17 mouse cellular contexts compared by ENCODE assay signal in the genomic region with DNA sequence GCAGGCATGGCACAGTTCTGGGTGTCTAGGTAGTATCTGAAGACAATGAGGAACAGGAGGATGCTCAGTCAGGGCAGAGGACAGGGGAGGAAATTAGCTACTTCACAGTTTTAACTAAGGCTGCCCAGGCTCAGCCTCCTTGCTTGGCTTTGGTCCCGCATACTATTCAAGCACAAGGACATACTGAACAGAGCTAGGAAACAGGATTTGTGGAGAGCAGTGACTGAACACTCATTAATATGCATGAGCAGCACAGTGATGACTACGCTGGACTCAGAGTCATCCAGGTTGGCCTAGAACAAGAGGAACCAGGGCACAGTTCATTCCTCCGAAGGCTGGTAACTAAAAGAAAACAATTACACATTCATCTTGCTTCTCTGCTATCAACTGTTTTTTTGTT.
A peak's percentile ranks its signal among the peaks of the same experiment; 100 is the strongest.
DNase-seq lines count a peak whose midpoint lies in the region; ATAC-seq and TF ChIP-seq lines count a peak whose summit lies in the region.
"Had no signal": no experiment of that assay in that cellular context is flagged by ENCODE, and none has a peak within 500 bp of the region (broad histone marks: within the 10 kb centered on the region; RNA-seq: fewer than 3 reads in every experiment).

No protein-coding gene starts in this region.

- H3K27me3 ChIP-seq in hindbrain, embryonic 13.5 days, result no peaks in the 10 kb centered on the region
- no peaks in the 10 kb centered on the region for H3K27me3 ChIP-seq in hindbrain, embryonic 12.5 days
- no peaks in the 10 kb centered on the region for H3K27me3 ChIP-seq in midbrain, embryonic 12.5 days
- H3K27me3 ChIP-seq in midbrain, embryonic 11.5 days (ENCODE audit: control insufficient read depth, insufficient read depth, low read length), result no peaks in the 10 kb centered on the region
- H3K27me3 ChIP-seq in hindbrain, postnatal 0 days (ENCODE audit: insufficient read depth, low read length), result no peaks in the 10 kb centered on the region
- H3K27me3 ChIP-seq in midbrain, postnatal 0 days (ENCODE audit: insufficient read depth, low read length), result no peaks in the 10 kb centered on the region
- H3K27me3 ChIP-seq: limb, embryonic 12.5 days; liver, embryonic 12.5 days; lung, embryonic 15.5 days; stomach, embryonic 15.5 days had no signal

- no peaks in the 10 kb centered on the region for H3K4me1 ChIP-seq in hindbrain, embryonic 13.5 days (replicated peaks)
- no peaks in the 10 kb centered on the region for H3K4me1 ChIP-seq in hindbrain, embryonic 12.5 days
- peaks cover 2% of the 10 kb centered on the region; the same call in 1 of the 2 replicates for H3K4me1 ChIP-seq in midbrain, embryonic 12.5 days
- no peaks in the 10 kb centered on the region for H3K4me1 ChIP-seq in midbrain, embryonic 11.5 days (ENCODE audit: control insufficient read depth, insufficient read depth, low read length)
- no peaks in the 10 kb centered on the region for H3K4me1 ChIP-seq in hindbrain, postnatal 0 days (ENCODE audit: insufficient read depth, low read length)
- H3K4me1 ChIP-seq in midbrain, postnatal 0 days (ENCODE audit: insufficient read depth, low read length), result no peaks in the 10 kb centered on the region
- H3K4me1 ChIP-seq: limb, embryonic 12.5 days; liver, embryonic 12.5 days; lung, embryonic 15.5 days; stomach, embryonic 15.5 days had no signal

- no peak for TF ChIP-seq CTCF in hindbrain, postnatal 0 days (IDR thresholded peaks at IDR 0.05; ENCODE audit: low read depth)
- no peak for TF ChIP-seq CTCF in midbrain, postnatal 0 days (IDR thresholded peaks at IDR 0.05)

- no peak overlapping the region for H3K27ac ChIP-seq in hindbrain, embryonic 13.5 days
- no peak overlapping the region for H3K27ac ChIP-seq in hindbrain, embryonic 12.5 days
- no peak overlapping the region for H3K27ac ChIP-seq in midbrain, embryonic 12.5 days (replicated peaks)
- no peak overlapping the region for H3K27ac ChIP-seq in midbrain, embryonic 11.5 days (ENCODE audit: low read depth, low read length)
- no peak overlapping the region for H3K27ac ChIP-seq in hindbrain, postnatal 0 days
- no peak overlapping the region for H3K27ac ChIP-seq in midbrain, postnatal 0 days (ENCODE audit: low read depth, low read length)
- H3K27ac ChIP-seq: limb, embryonic 12.5 days; liver, embryonic 12.5 days; lung, embryonic 15.5 days; macrophage; stomach, embryonic 15.5 days had no signal

- H3K9ac ChIP-seq in hindbrain, embryonic 13.5 days, result no peak overlapping the region
- H3K9ac ChIP-seq in hindbrain, embryonic 12.5 days, result no peak overlapping the region
- H3K9ac ChIP-seq in midbrain, embryonic 12.5 days (replicated peaks), result no peak overlapping the region
- no peak overlapping the region for H3K9ac ChIP-seq in midbrain, embryonic 11.5 days (ENCODE audit: low read length)
- no peak overlapping the region for H3K9ac ChIP-seq in hindbrain, postnatal 0 days (replicated peaks; ENCODE audit: low read length)
- no peak overlapping the region for H3K9ac ChIP-seq in midbrain, postnatal 0 days (replicated peaks; ENCODE audit: low read length, poor library complexity, severe bottlenecking)
- H3K9ac ChIP-seq: limb, embryonic 12.5 days; liver, embryonic 12.5 days; lung, embryonic 15.5 days; stomach, embryonic 15.5 days had no signal

- no peak overlapping the region for H3K4me2 ChIP-seq in hindbrain, embryonic 13.5 days
- H3K4me2 ChIP-seq in hindbrain, embryonic 12.5 days (replicated peaks), result no peak overlapping the region
- no peak overlapping the region for H3K4me2 ChIP-seq in midbrain, embryonic 12.5 days (replicated peaks)
- no peak overlapping the region for H3K4me2 ChIP-seq in midbrain, embryonic 11.5 days
- H3K4me2 ChIP-seq in hindbrain, postnatal 0 days (ENCODE audit: low read depth, low read length), result no peak overlapping the region
- H3K4me2 ChIP-seq in midbrain, postnatal 0 days (ENCODE audit: low read depth, low read length, poor library complexity, severe bottlenecking), result no peak overlapping the region
- H3K4me2 ChIP-seq: limb, embryonic 12.5 days; liver, embryonic 12.5 days; lung, embryonic 15.5 days; stomach, embryonic 15.5 days had no signal

- 64% methylated on average over 3 of the region's 3 CpGs for WGBS in hindbrain, embryonic 13.5 days
- WGBS in hindbrain, embryonic 12.5 days, result 82% methylated on average over 3 of the region's 3 CpGs
- 65% methylated on average over 3 of the region's 3 CpGs for WGBS in midbrain, embryonic 12.5 days
- WGBS in midbrain, embryonic 11.5 days, result 66% methylated on average over 3 of the region's 3 CpGs
- WGBS in hindbrain, postnatal 0 days, result 39% methylated on average over 3 of the region's 3 CpGs
- 37% methylated on average over 3 of the region's 3 CpGs for WGBS in midbrain, postnatal 0 days

- no peak overlapping the region for H3K4me3 ChIP-seq in hindbrain, embryonic 13.5 days
- H3K4me3 ChIP-seq in hindbrain, embryonic 12.5 days, result no peak overlapping the region
- no peak overlapping the region for H3K4me3 ChIP-seq in midbrain, embryonic 12.5 days
- no peak overlapping the region for H3K4me3 ChIP-seq in midbrain, embryonic 11.5 days (ENCODE audit: low read depth, low read length)
- no peak overlapping the region for H3K4me3 ChIP-seq in hindbrain, postnatal 0 days (ENCODE audit: low read length)
- no peak overlapping the region for H3K4me3 ChIP-seq in midbrain, postnatal 0 days (ENCODE audit: low read depth, low read length)
- H3K4me3 ChIP-seq: limb, embryonic 12.5 days; liver, embryonic 12.5 days; lung, embryonic 15.5 days; stomach, embryonic 15.5 days had no signal

- ATAC-seq in hindbrain, embryonic 13.5 days (ENCODE audit: low FRiP score), result peak; percentile 39; the same call in 1 of the 2 replicates
- no peak; the same call in 1 of the 2 replicates for ATAC-seq in hindbrain, embryonic 12.5 days (ENCODE audit: low FRiP score)
- ATAC-seq in midbrain, embryonic 12.5 days (ENCODE audit: low FRiP score, low read depth), result 0 out of 2 replicates have a peak, but pooled peaks have one; percentile 49
- no peak for ATAC-seq in midbrain, embryonic 11.5 days (ENCODE audit: low FRiP score)
- ATAC-seq in hindbrain, postnatal 0 days, result no peak
- ATAC-seq in midbrain, postnatal 0 days (ENCODE audit: low FRiP score), result no peak
- ATAC-seq: intestine, postnatal 0 days; liver, embryonic 12.5 days had no signal

- no peaks in the 10 kb centered on the region for H3K9me3 ChIP-seq in hindbrain, embryonic 13.5 days
- H3K9me3 ChIP-seq in hindbrain, embryonic 12.5 days (replicated peaks), result no peaks in the 10 kb centered on the region
- H3K9me3 ChIP-seq in midbrain, embryonic 12.5 days, result no peaks in the 10 kb centered on the region
- H3K9me3 ChIP-seq in midbrain, embryonic 11.5 days (ENCODE audit: control insufficient read depth, low read length), result no peaks in the 10 kb centered on the region
- H3K9me3 ChIP-seq in hindbrain, postnatal 0 days (ENCODE audit: low read length), result no peaks in the 10 kb centered on the region
- H3K9me3 ChIP-seq in midbrain, postnatal 0 days (ENCODE audit: low read length), result no peaks in the 10 kb centered on the region
- H3K9me3 ChIP-seq: limb, embryonic 12.5 days; liver, embryonic 12.5 days; lung, embryonic 15.5 days; stomach, embryonic 15.5 days had no signal

- H3K36me3 ChIP-seq in hindbrain, embryonic 13.5 days, result no peaks in the 10 kb centered on the region
- H3K36me3 ChIP-seq in hindbrain, embryonic 12.5 days, result no peaks in the 10 kb centered on the region
- no peaks in the 10 kb centered on the region for H3K36me3 ChIP-seq in midbrain, embryonic 12.5 days
- no peaks in the 10 kb centered on the region for H3K36me3 ChIP-seq in midbrain, embryonic 11.5 days (ENCODE audit: control insufficient read depth, insufficient read depth, low read length)
- no peaks in the 10 kb centered on the region for H3K36me3 ChIP-seq in hindbrain, postnatal 0 days (ENCODE audit: insufficient read depth, low read length)
- no peaks in the 10 kb centered on the region for H3K36me3 ChIP-seq in midbrain, postnatal 0 days (ENCODE audit: insufficient read depth, low read length)
- H3K36me3 ChIP-seq: limb, embryonic 12.5 days; liver, embryonic 12.5 days; lung, embryonic 15.5 days; stomach, embryonic 15.5 days had no signal

- no peak for DNase-seq in midbrain, embryonic 11.5 days (ENCODE audit: low spot score, missing footprints)
- DNase-seq in hindbrain, postnatal 0 days (ENCODE audit: low spot score), result peak; percentile 34
- DNase-seq in midbrain, postnatal 0 days (ENCODE audit: low spot score), result peak; percentile 19
- DNase-seq in spleen, postnatal 10 days (ENCODE audit: low spot score in 2 of 2), result no peak
- DNase-seq: cerebellum, adult 9-11 months; gastrocnemius, postnatal 14 days; thymus, adult 18-20 months; thymus, postnatal 4 days had no signal

Comparison
In these comparisons a context has a peak if more than half of its experiments do, and no peak if none do; other contexts are left out.
1. ATAC-seq: peak in hindbrain, embryonic 13.5 days (single experiment) and midbrain, embryonic 12.5 days (single experiment); none in hindbrain, embryonic 12.5 days (single experiment), midbrain, embryonic 11.5 days (single experiment), hindbrain, postnatal 0 days (single experiment) and midbrain, postnatal 0 days (single experiment).
2. DNase-seq: peak in hindbrain, postnatal 0 days (single experiment) and midbrain, postnatal 0 days (single experiment); none in midbrain, embryonic 11.5 days (single experiment) and spleen, postnatal 10 days (0 of 2).